Mouse (Mus musculus) hematopoietic stem cell, adult 5-6 weeks (primary cell): ENCODE data around the gene Srsf12. TPM values are rescaled to one million over a fixed set of nuclear protein-coding genes. Genes with fewer than 3 reads are reported as not detected.

Experiments
- ATAC-seq, 2 experiments: fragments of 125-278 bp in 1 of 2; replicated peaks in 1 of 2; 2 replicates each; pipeline ENCODE4 v1.8.0; 2016 to 2017; ENCODE audit warnings: inconsistent platforms in 2 of 2, mild to moderate bottlenecking in 2 of 2, moderate number of reproducible peaks in 2 of 2, low read depth in 1 of 2, moderate TSS enrichment in 1 of 2; ENCODE audit not compliant: low FRiP score in 2 of 2, poor library complexity in 2 of 2, severe bottlenecking in 2 of 2, insufficient read depth in 1 of 2, low TSS enrichment in 1 of 2
- total RNA-seq: library from RNA; stranded (forward); fragments of 172-1452, 232-1000 nt; gene quantifications from 2 replicates; pipeline ENCODE4 v1.2.3, GENCODE M21; 2017

Gene Srsf12
- total RNA-seq, 1 experiment from 2014 or later: 0.89 TPM

DNA sequence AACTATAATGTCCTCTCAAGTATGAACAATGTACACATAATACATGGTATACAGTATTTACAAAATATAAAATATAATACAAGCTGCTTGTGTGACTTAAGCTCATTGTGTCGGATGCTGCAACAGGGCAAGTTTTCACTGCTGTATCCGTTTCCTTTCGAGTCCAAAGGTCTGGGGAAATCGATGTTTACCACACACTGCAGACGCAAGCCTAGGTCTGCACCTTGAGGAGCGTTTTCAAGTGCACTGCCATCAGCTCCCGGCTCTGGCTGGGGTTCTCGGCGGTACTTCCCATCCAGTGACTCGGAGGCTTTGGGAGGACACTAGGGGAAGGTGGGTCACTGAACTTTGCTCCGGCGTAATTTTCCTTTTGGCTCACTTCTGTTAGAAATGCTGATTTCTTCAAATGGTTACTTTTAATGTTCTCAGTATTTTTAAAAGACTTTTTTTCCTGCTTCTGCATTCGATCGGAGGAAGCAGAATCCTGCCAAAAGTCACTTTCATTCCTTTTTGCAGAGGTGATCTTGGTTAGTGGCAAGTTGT, 37.1 kb downstream of the Srsf12 start:
- ATAC-seq: no peak

- peak; percentile 59 to 62 for ATAC-seq
Observed at GRCm38 (mm10) chr4:33247479-33248053, 38.8 kb downstream of the Srsf12 start.

GRCm38 (mm10) chr4:33248062-33248889, 39.5 kb downstream of the Srsf12 start:
- peak; percentile 74 to 78 for ATAC-seq

DNA sequence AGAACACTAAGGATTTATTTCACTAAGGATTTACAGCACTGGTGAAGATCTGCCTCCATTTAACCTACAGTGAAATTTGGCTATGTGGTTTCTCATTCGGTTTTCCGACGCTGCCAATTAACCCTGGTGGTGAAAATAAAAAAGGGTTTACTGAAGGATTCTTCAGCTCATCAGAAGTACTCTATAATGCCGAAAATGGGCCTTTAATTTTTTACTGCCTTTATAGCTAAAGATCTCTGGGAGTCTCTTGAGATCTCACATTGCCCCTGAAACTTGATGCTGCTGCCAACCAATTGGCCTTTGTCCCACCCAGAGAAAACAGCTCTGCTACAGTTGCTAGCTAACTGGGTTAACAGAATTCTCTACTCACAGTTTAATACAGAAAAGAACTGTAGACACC, 40.1 kb downstream of the Srsf12 start:
- ATAC-seq: no peak

- no peak for ATAC-seq
Observed at GRCm38 (mm10) chr4:33249716-33250230, 41.0 kb downstream of the Srsf12 start.

GRCm38 (mm10) chr4:33250867-33251266, 42.1 kb downstream of the Srsf12 start:
- no peak for ATAC-seq

GRCm38 (mm10) chr4:33254706-33255105, 45.9 kb downstream of the Srsf12 start:
- ATAC-seq: no peak

DNA sequence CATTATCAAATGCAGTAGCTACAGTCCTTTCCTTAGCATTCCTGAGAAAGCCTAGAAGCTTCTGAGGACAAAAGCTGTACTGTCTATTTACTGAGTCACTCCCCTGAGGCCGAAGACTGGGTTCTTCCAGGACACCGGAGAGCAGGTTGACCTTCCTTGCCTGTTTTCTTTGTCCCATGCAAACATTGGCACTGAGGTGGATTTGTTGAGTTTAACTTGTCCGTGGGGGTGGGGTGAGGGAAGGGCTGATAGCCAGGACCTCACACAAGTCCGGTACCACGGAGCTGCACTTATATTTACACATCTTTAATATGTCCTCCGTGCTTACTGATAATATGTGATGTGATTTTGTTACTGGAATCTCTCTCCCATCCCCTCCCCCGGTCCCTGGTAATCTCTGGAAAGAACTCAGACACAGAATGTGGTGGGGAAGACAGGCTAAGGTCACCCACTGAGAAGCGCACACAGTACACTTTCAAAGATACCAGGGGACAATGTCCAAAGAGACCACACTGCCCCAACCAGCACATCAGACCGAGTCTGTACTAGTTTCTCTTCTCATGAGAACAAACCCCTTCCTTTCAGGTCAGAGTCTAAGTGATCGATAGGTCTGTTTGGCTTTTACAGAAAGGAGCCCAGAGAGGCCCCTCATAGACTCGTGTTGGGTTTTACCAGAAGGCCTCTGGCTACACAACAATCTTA, 48.6 kb downstream of the Srsf12 start:
- no peak for ATAC-seq

- ATAC-seq: no peak
Observed at GRCm38 (mm10) chr4:33260311-33260710, 51.5 kb downstream of the Srsf12 start.

- peak; percentile 89 to 93 for ATAC-seq
Observed at GRCm38 (mm10) chr4:33261311-33261753, 52.5 kb downstream of the Srsf12 start.

GRCm38 (mm10) chr4:33262897-33263296, 54.1 kb downstream of the Srsf12 start:
- ATAC-seq: no peak

- ATAC-seq: peak; percentile 13 to 41; a peak in 3 of 4 replicates
Observed at GRCm38 (mm10) chr4:33264979-33265726, 56.4 kb downstream of the Srsf12 start.

DNA sequence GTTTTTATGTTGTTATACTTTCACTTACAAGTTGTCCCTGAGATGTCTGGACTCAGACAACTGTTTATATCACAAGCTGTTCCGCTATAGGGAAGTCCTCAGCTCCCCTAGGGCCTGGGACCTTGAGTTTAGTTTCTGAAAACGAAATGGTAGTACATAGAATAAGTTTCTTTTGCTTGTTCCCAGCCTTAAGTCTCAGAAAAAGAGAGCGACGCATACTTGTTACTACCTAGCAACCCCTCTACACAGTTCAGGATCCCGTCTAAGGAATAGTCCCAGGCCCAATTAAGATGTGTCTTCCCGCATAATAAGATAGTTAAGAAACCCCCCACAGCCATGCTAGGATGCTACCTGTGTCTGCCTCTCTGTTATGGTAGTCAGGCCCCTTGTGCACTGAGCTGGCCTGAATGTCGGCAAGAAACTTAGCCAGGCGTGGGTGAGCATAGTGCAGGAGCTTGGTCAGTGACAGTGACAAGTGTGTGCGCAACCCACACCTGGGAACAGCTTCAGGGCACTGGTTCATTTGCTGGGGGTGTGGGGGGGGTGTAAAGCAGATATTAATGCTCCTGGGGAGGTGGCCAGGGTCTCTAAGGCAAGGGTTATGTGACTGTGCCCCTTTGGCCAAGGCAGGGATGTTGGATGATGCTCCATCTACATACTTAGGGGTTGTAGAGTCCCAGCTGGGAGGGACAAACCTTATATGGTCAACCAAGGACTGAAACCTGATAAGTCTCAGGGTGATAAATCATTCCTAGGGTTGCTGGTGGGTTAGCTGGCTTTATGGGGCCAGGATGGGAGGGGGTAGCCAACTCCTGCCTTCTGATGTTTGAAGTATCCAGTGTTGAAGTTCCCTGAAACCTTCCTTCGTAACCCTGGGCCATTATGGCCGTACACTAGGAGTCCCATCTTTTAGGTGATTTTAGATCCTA, 61.9 kb downstream of the Srsf12 start:
- ATAC-seq: no peak

DNA sequence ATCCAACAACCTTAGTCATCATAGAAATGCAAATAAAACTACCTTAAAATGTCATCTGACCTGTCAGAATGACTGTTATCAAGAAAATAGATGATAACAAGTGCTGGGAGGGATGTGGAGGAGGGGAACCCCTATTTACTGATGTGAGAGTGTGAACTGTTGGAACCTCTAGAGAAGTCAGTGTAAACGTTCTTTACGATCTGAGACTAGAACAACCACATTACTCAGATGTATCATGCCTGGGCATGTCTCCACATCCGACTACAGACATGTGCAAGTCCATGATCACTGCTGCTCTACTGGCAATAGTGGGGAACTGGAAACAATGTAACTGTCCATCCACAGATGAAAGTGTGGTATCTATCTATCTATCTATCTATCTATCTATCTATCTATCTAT, 64.6 kb downstream of the Srsf12 start:
- no peak for ATAC-seq

DNA sequence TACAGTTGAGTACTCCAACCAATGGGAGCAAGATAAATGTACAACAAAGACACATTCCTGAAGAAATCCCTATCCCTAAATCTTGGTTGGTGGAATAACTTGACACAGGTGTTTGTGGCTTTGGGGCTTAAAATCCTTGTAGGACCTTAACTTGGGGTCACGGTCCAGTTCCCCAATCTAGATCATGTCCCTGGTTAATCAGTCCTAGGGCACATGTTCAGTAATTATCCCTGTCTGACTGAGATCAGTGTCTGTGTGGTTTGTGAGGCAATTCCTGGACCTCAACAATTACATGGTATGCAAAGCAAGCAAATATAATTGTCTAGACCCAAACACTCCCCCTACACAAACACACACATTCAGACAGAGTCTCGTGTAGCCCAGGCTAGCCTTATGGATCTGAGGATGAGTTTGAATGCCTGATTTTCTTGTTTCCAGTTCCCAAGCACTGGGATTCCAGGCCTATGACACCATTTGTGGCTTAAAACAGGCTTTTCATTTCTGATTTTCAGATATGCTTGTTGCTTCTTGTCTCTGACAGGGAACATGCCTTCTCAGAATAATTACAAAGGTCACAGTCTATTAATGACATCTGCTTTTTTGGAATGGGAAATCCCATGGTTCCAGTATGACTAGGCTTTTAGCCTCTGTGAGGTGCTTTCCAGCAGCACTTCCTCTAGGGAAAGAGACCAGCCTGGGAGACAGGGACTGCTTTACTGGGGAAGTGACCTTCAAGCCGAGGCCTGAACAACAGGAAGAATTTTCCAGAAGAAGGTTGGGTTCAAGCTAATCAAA, 73.3 kb downstream of the Srsf12 start:
- ATAC-seq: no peak
